Mouse (Mus musculus): ENCODE results near the gene Cnpy3. TPM values are rescaled to one million over a fixed set of nuclear protein-coding genes. Genes with fewer than 3 reads are reported as not detected.

Gene Cnpy3
- polyA plus RNA-seq, 1 experiment from 2014 or later, result 63.4 TPM

GRCm38 (mm10) chr17:46728496-46728895 lies 23.5 kb downstream of the Cnpy3 start:
- Histone ChIP-seq H3K9me3 (no peaks in the 10 kb centered on the region), H3K27ac (replicated peaks) (no peak overlapping the region), H3K27me3 (peaks cover 19% of the 10 kb centered on the region), H3K4me3 (no peak overlapping the region), H3K4me2 (0 out of 2 replicates have a peak overlapping the region, but pooled peaks have one; percentile 21), H3K4me1 (replicated peaks) (no peaks in the 10 kb centered on the region; the same call in 1 of the 2 replicates), H3K9ac (peak overlapping the region; percentile 51; the same call in 1 of the 2 replicates), H3K36me3 (peaks cover 26% of the 10 kb centered on the region)
- ATAC-seq (ENCODE audit: low read depth), result no peak
- WGBS, result 49% methylated on average over 11 of the region's 11 CpGs

GRCm38 (mm10) chr17:46728021-46728420 lies 24.0 kb downstream of the Cnpy3 start:
- peaks cover 31% of the 10 kb centered on the region for H3K36me3 ChIP-seq
- no peak overlapping the region for H3K4me3 ChIP-seq
- ATAC-seq (ENCODE audit: low read depth), result no peak
- 41% methylated on average over 6 of the region's 6 CpGs for WGBS
- H3K27me3 ChIP-seq, result peaks cover 19% of the 10 kb centered on the region
- no peak overlapping the region for H3K9ac ChIP-seq
- H3K4me2 ChIP-seq, result no peak overlapping the region
- H3K4me1 ChIP-seq (replicated peaks), result no peaks in the 10 kb centered on the region; the same call in 1 of the 2 replicates
- no peaks in the 10 kb centered on the region for H3K9me3 ChIP-seq
- no peak overlapping the region for H3K27ac ChIP-seq (replicated peaks)

- peaks cover 19% of the 10 kb centered on the region for H3K27me3 ChIP-seq
- H3K36me3 ChIP-seq, result peaks cover 34% of the 10 kb centered on the region
- H3K9me3 ChIP-seq, result no peaks in the 10 kb centered on the region
- H3K4me3 ChIP-seq, result no peak overlapping the region
- H3K4me2 ChIP-seq, result no peak overlapping the region
- WGBS, result 88% methylated on average over 11 of the region's 11 CpGs
- no peak overlapping the region for H3K27ac ChIP-seq (replicated peaks)
- no peak overlapping the region for H3K9ac ChIP-seq
- H3K4me1 ChIP-seq (replicated peaks), result no peaks in the 10 kb centered on the region; the same call in 1 of the 2 replicates
- ATAC-seq (ENCODE audit: low read depth), result no peak
Measured at GRCm38 (mm10) chr17:46727271-46727670, 24.7 kb downstream of the Cnpy3 start.

- Histone ChIP-seq H3K27ac (replicated peaks) (no peak overlapping the region), H3K27me3 (peaks cover 19% of the 10 kb centered on the region), H3K9ac (no peak overlapping the region), H3K4me3 (no peak overlapping the region), H3K36me3 (peaks cover 47% of the 10 kb centered on the region), H3K9me3 (no peaks in the 10 kb centered on the region), H3K4me1 (replicated peaks) (no peaks in the 10 kb centered on the region; the same call in 1 of the 2 replicates), H3K4me2 (no peak overlapping the region)
- 91% methylated on average over 26 of the region's 26 CpGs for WGBS
- no peak for ATAC-seq (ENCODE audit: low read depth)
Measured at GRCm38 (mm10) chr17:46725731-46726645, 26.0 kb downstream of the Cnpy3 start.

GRCm38 (mm10) chr17:46725273-46725672 lies 26.7 kb downstream of the Cnpy3 start:
- no peaks in the 10 kb centered on the region for H3K9me3 ChIP-seq
- H3K27ac ChIP-seq (replicated peaks), result no peak overlapping the region
- no peak for ATAC-seq (ENCODE audit: low read depth)
- peaks cover 19% of the 10 kb centered on the region for H3K27me3 ChIP-seq
- H3K4me3 ChIP-seq, result no peak overlapping the region
- no peaks in the 10 kb centered on the region; the same call in 1 of the 2 replicates for H3K4me1 ChIP-seq (replicated peaks)
- no peak overlapping the region for H3K4me2 ChIP-seq
- H3K9ac ChIP-seq, result no peak overlapping the region
- 48% methylated on average over 9 of the region's 9 CpGs for WGBS
- H3K36me3 ChIP-seq, result peaks cover 54% of the 10 kb centered on the region

- Histone ChIP-seq H3K9me3 (no peaks in the 10 kb centered on the region), H3K36me3 (peaks cover 54% of the 10 kb centered on the region), H3K4me1 (replicated peaks) (no peaks in the 10 kb centered on the region; the same call in 1 of the 2 replicates), H3K9ac (no peak overlapping the region), H3K4me2 (no peak overlapping the region), H3K4me3 (no peak overlapping the region), H3K27me3 (peaks cover 18% of the 10 kb centered on the region), H3K27ac (replicated peaks) (no peak overlapping the region)
- WGBS, result 80% methylated on average over 20 of the region's 20 CpGs
- ATAC-seq (ENCODE audit: low read depth), result no peak
Measured at GRCm38 (mm10) chr17:46724477-46725084, 27.4 kb downstream of the Cnpy3 start.

- Histone ChIP-seq H3K4me2 (no peak overlapping the region), H3K4me3 (no peak overlapping the region), H3K27me3 (no peaks in the 10 kb centered on the region), H3K9ac (no peak overlapping the region), H3K27ac (replicated peaks) (no peak overlapping the region), H3K36me3 (peaks cover 58% of the 10 kb centered on the region), H3K4me1 (replicated peaks) (no peaks in the 10 kb centered on the region), H3K9me3 (no peaks in the 10 kb centered on the region)
- 88% methylated on average over 7 of the region's 7 CpGs for WGBS
- ATAC-seq (ENCODE audit: low read depth), result no peak
Measured at GRCm38 (mm10) chr17:46721077-46721476, 30.9 kb downstream of the Cnpy3 start.

GRCm38 (mm10) chr17:46714756-46715481 lies 37.1 kb downstream of the Cnpy3 start:
- no peak overlapping the region for H3K4me2 ChIP-seq
- no peak overlapping the region for H3K27ac ChIP-seq (replicated peaks)
- peaks cover 21% of the 10 kb centered on the region for H3K4me1 ChIP-seq (replicated peaks)
- H3K36me3 ChIP-seq, result peaks cover 36% of the 10 kb centered on the region
- H3K4me3 ChIP-seq, result no peak overlapping the region
- H3K27me3 ChIP-seq, result no peaks in the 10 kb centered on the region
- 95% methylated on average over 11 of the region's 11 CpGs for WGBS
- no peak for ATAC-seq (ENCODE audit: low read depth)
- no peak overlapping the region for H3K9ac ChIP-seq
- H3K9me3 ChIP-seq, result no peaks in the 10 kb centered on the region

- ATAC-seq (ENCODE audit: low read depth), result no peak
- H3K4me1 ChIP-seq (replicated peaks), result peaks cover 21% of the 10 kb centered on the region
- H3K9ac ChIP-seq, result no peak overlapping the region
- no peaks in the 10 kb centered on the region for H3K9me3 ChIP-seq
- WGBS, result 82% methylated on average over 9 of the region's 9 CpGs
- H3K27me3 ChIP-seq, result no peaks in the 10 kb centered on the region
- H3K4me3 ChIP-seq, result no peak overlapping the region
- no peak overlapping the region for H3K4me2 ChIP-seq
- no peak overlapping the region for H3K27ac ChIP-seq (replicated peaks)
- H3K36me3 ChIP-seq, result peaks cover 36% of the 10 kb centered on the region
Measured at GRCm38 (mm10) chr17:46713849-46714248, 38.2 kb downstream of the Cnpy3 start.

- Histone ChIP-seq H3K4me2 (peak overlapping the region; percentile 100), H3K9me3 (no peaks in the 10 kb centered on the region), H3K27me3 (no peaks in the 10 kb centered on the region), H3K36me3 (peaks cover 36% of the 10 kb centered on the region), H3K9ac (peak overlapping the region; percentile 95), H3K4me3 (peak overlapping the region; percentile 99), H3K4me1 (replicated peaks) (peaks cover 21% of the 10 kb centered on the region), H3K27ac (replicated peaks) (no peak overlapping the region)
- 85% methylated on average over 7 of the region's 7 CpGs for WGBS
- ATAC-seq (ENCODE audit: low read depth), result no peak
Measured at GRCm38 (mm10) chr17:46712442-46712841, 39.6 kb downstream of the Cnpy3 start.

- under 1% methylated on average over 64 of the region's 76 CpGs for WGBS
- H3K36me3 ChIP-seq, result peaks cover 32% of the 10 kb centered on the region
- peak overlapping the region; percentile 75; the same call in 1 of the 2 replicates for H3K27ac ChIP-seq (replicated peaks)
- ATAC-seq (ENCODE audit: low read depth), result peak; percentile 57; the same call in 1 of the 2 replicates
- H3K27me3 ChIP-seq, result no peaks in the 10 kb centered on the region
- peak overlapping the region; percentile 100 for H3K4me2 ChIP-seq
- peaks cover 21% of the 10 kb centered on the region for H3K4me1 ChIP-seq (replicated peaks)
- peak overlapping the region; percentile 95 for H3K9ac ChIP-seq
- H3K9me3 ChIP-seq, result no peaks in the 10 kb centered on the region
- H3K4me3 ChIP-seq, result peak overlapping the region; percentile 99
Measured at GRCm38 (mm10) chr17:46711612-46712271, 40.3 kb downstream of the Cnpy3 start.

Measured in neural tube, embryonic 13.5 days (tissue).